Mouse (Mus musculus): ENCODE results near the gene Stx5a.

GRCm38 (mm10) chr19:8705026-8705708 is 36.0 kb upstream of the Stx5a start:
- TF ChIP-seq CTCF (IDR thresholded peaks at IDR 0.05; ENCODE audit: control insufficient read depth, insufficient read depth, low read length) (no peak), POLR2A (IDR thresholded peaks at IDR 0.05; ENCODE audit: borderline replicate concordance, control insufficient read depth, low read depth, low read length) (no peak)

Measured in bone marrow, adult 2 months (tissue).